Mouse (Mus musculus): ENCODE data around the gene Arid1b. TPM values are rescaled to one million over a fixed set of nuclear protein-coding genes. Genes with fewer than 3 reads are reported as not detected.

The Arid1b gene
- polyA plus RNA-seq, 1 experiment = 99.0 TPM

- no peak overlapping the region for H3K27ac ChIP-seq (ENCODE audit: control insufficient read depth, insufficient read depth, low read length)
- no peaks in the 10 kb centered on the region for H3K36me3 ChIP-seq (ENCODE audit: control insufficient read depth, insufficient read depth, low read length)
- TF ChIP-seq CTCF (IDR thresholded peaks at IDR 0.05; ENCODE audit: borderline replicate concordance, control insufficient read depth, extremely low read depth, insufficient read depth, low read length, poor library complexity) = no peak
- no peak for TF ChIP-seq POLR2A (IDR thresholded peaks at IDR 0.05; ENCODE audit: control insufficient read depth, extremely low read depth, insufficient read depth, low read length, poor library complexity)
- no peak for DNase-seq
- 94% methylated on average over 6 of the region's 6 CpGs for WGBS
- peaks cover 15% of the 10 kb centered on the region for H3K4me1 ChIP-seq (replicated peaks; ENCODE audit: control insufficient read depth, insufficient read depth, low read length)
- no peaks in the 10 kb centered on the region for H3K27me3 ChIP-seq (ENCODE audit: control insufficient read depth, insufficient read depth, low read length)
- H3K4me3 ChIP-seq (ENCODE audit: control insufficient read depth, insufficient read depth, low read length) = no peak overlapping the region
These were observed 137.6 kb downstream of the Arid1b start for GRCm38 (mm10) chr17:5131706-5132105.

- TF ChIP-seq CTCF (IDR thresholded peaks at IDR 0.05; ENCODE audit: borderline replicate concordance, control insufficient read depth, extremely low read depth, insufficient read depth, low read length, poor library complexity) = no peak
- no peak for TF ChIP-seq POLR2A (IDR thresholded peaks at IDR 0.05; ENCODE audit: control insufficient read depth, extremely low read depth, insufficient read depth, low read length, poor library complexity)
- Histone ChIP-seq H3K4me1 (replicated peaks; ENCODE audit: control insufficient read depth, insufficient read depth, low read length) (peaks cover 18% of the 10 kb centered on the region), H3K27me3 (ENCODE audit: control insufficient read depth, insufficient read depth, low read length) (no peaks in the 10 kb centered on the region), H3K27ac (ENCODE audit: control insufficient read depth, insufficient read depth, low read length) (0 out of 2 replicates have a peak overlapping the region, but pooled peaks have one; percentile 22), H3K36me3 (ENCODE audit: control insufficient read depth, insufficient read depth, low read length) (no peaks in the 10 kb centered on the region), H3K4me3 (ENCODE audit: control insufficient read depth, insufficient read depth, low read length) (no peak overlapping the region)
- DNase-seq = no peak
- WGBS = 95% methylated on average over 14 of the region's 14 CpGs
These were observed 138.3 kb downstream of the Arid1b start for GRCm38 (mm10) chr17:5132296-5132986.

GRCm38 (mm10) chr17:5132987-5133355 lies 138.8 kb downstream of the Arid1b start:
- TF ChIP-seq CTCF (IDR thresholded peaks at IDR 0.05; ENCODE audit: borderline replicate concordance, control insufficient read depth, extremely low read depth, insufficient read depth, low read length, poor library complexity) (no peak), POLR2A (IDR thresholded peaks at IDR 0.05; ENCODE audit: control insufficient read depth, extremely low read depth, insufficient read depth, low read length, poor library complexity) (no peak)
- peaks cover 22% of the 10 kb centered on the region for H3K4me1 ChIP-seq (replicated peaks; ENCODE audit: control insufficient read depth, insufficient read depth, low read length)
- no peaks in the 10 kb centered on the region for H3K27me3 ChIP-seq (ENCODE audit: control insufficient read depth, insufficient read depth, low read length)
- H3K36me3 ChIP-seq (ENCODE audit: control insufficient read depth, insufficient read depth, low read length) = no peaks in the 10 kb centered on the region
- H3K27ac ChIP-seq (ENCODE audit: control insufficient read depth, insufficient read depth, low read length) = peak overlapping the region; percentile 22; the same call in 1 of the 2 replicates
- WGBS = 92% methylated on average over 7 of the region's 7 CpGs
- no peak for DNase-seq
- no peak overlapping the region for H3K4me3 ChIP-seq (ENCODE audit: control insufficient read depth, insufficient read depth, low read length)

DNA sequence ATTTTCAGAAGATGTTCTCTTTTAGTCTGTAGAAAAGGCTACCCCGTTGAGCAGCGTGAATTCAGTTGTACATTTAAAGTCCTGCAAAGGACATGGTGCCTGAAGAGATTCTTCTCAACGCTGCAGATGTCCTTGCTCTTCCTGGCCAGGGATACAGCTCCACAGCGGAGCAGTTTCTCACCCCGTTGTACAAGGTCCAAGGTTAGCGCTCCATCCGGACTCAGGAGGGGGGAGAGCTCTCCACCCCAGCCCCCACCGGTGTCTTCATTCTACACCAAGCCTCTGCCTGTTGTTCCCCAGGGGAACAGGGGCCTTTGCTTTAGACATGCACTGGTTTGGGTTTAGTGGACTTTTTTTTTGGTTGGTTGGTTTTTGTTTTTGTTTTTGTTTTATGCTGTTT lies 139.7 kb downstream of the Arid1b start:
- 93% methylated on average over 8 of the region's 8 CpGs for WGBS
- Histone ChIP-seq H3K27me3 (ENCODE audit: control insufficient read depth, insufficient read depth, low read length) (no peaks in the 10 kb centered on the region), H3K4me3 (ENCODE audit: control insufficient read depth, insufficient read depth, low read length) (no peak overlapping the region), H3K4me1 (replicated peaks; ENCODE audit: control insufficient read depth, insufficient read depth, low read length) (peaks cover 21% of the 10 kb centered on the region), H3K27ac (ENCODE audit: control insufficient read depth, insufficient read depth, low read length) (no peak overlapping the region), H3K36me3 (ENCODE audit: control insufficient read depth, insufficient read depth, low read length) (no peaks in the 10 kb centered on the region)
- TF ChIP-seq POLR2A (IDR thresholded peaks at IDR 0.05; ENCODE audit: control insufficient read depth, extremely low read depth, insufficient read depth, low read length, poor library complexity) (no peak), CTCF (IDR thresholded peaks at IDR 0.05; ENCODE audit: borderline replicate concordance, control insufficient read depth, extremely low read depth, insufficient read depth, low read length, poor library complexity) (no peak)
- DNase-seq = no peak

DNA sequence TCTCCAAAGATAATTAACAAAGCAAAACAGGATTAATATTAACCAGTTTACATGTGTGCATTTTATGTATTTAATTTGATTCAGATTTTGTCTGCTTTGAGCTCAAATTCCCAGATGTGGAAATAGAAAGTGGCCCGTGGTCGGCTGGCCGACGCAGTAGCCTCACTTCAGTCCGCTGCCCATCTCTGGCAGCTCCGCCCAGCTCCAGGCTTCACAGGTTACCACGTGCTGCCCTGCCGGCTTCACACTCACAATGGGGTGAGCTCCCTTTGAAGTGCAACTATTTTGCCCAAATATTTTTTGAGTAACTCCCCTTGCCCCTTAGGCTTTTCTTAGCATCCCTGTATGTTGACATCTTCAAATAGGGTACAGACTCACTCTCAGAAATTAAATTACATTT lies 140.1 kb downstream of the Arid1b start:
- no peak overlapping the region for H3K27ac ChIP-seq (ENCODE audit: control insufficient read depth, insufficient read depth, low read length)
- DNase-seq = no peak

GRCm38 (mm10) chr17:5137936-5138335 lies 143.8 kb downstream of the Arid1b start:
- Histone ChIP-seq H3K27ac (ENCODE audit: control insufficient read depth, insufficient read depth, low read length) (peak overlapping the region; percentile 77), H3K36me3 (ENCODE audit: control insufficient read depth, insufficient read depth, low read length) (no peaks in the 10 kb centered on the region), H3K4me3 (ENCODE audit: control insufficient read depth, insufficient read depth, low read length) (no peak overlapping the region), H3K4me1 (replicated peaks; ENCODE audit: control insufficient read depth, insufficient read depth, low read length) (peaks cover 22% of the 10 kb centered on the region), H3K27me3 (ENCODE audit: control insufficient read depth, insufficient read depth, low read length) (no peaks in the 10 kb centered on the region)
- WGBS = 59% methylated on average over 3 of the region's 3 CpGs
- no peak for TF ChIP-seq POLR2A (IDR thresholded peaks at IDR 0.05; ENCODE audit: control insufficient read depth, extremely low read depth, insufficient read depth, low read length, poor library complexity)
- TF ChIP-seq CTCF (IDR thresholded peaks at IDR 0.05; ENCODE audit: borderline replicate concordance, control insufficient read depth, extremely low read depth, insufficient read depth, low read length, poor library complexity) = no peak
- peak; percentile 19 for DNase-seq

More for the DNA sequence above, 140.1 kb downstream of the Arid1b start:
- TF ChIP-seq POLR2A (IDR thresholded peaks at IDR 0.05; ENCODE audit: control insufficient read depth, extremely low read depth, insufficient read depth, low read length, poor library complexity) (no peak), CTCF (IDR thresholded peaks at IDR 0.05; ENCODE audit: borderline replicate concordance, control insufficient read depth, extremely low read depth, insufficient read depth, low read length, poor library complexity) (no peak)
- 87% methylated on average over 8 of the region's 8 CpGs for WGBS
- Histone ChIP-seq H3K36me3 (ENCODE audit: control insufficient read depth, insufficient read depth, low read length) (no peaks in the 10 kb centered on the region), H3K4me3 (ENCODE audit: control insufficient read depth, insufficient read depth, low read length) (no peak overlapping the region), H3K27me3 (ENCODE audit: control insufficient read depth, insufficient read depth, low read length) (no peaks in the 10 kb centered on the region), H3K4me1 (replicated peaks; ENCODE audit: control insufficient read depth, insufficient read depth, low read length) (peaks cover 21% of the 10 kb centered on the region)
